Mouse (Mus musculus): ENCODE measurements around the gene 4932438H23Rik. TPM values are rescaled to one million over a fixed set of nuclear protein-coding genes. Genes with fewer than 3 reads are reported as not detected.

The 4932438H23Rik gene
- 1 to 10 TPM; 1.2 to 1.4 TPM for total RNA-seq (2021)

DNA sequence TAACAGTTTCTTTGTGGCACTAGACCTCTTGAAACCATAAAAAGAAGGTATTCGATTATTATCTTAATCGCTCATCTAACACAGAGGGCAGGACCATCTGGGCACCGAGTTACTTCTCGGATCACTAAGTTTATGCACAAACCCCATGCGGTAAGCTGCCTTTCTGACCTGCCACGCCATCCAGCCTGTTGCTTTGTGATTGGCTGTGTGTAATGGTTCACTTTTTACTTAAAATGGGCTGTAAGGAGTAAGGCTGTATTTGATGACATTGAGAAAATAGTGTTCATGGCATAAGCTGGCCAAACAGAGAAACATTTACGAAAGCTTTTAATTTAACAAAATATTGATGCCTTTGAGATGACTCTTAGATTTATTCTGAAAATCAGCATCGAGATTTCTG is at the start of gene 4932438H23Rik:
4932438H23Rik (minus strand) TSS at position 101 of the 400 bp plus-strand sequence.
- no peak for DNase-seq

DNA sequence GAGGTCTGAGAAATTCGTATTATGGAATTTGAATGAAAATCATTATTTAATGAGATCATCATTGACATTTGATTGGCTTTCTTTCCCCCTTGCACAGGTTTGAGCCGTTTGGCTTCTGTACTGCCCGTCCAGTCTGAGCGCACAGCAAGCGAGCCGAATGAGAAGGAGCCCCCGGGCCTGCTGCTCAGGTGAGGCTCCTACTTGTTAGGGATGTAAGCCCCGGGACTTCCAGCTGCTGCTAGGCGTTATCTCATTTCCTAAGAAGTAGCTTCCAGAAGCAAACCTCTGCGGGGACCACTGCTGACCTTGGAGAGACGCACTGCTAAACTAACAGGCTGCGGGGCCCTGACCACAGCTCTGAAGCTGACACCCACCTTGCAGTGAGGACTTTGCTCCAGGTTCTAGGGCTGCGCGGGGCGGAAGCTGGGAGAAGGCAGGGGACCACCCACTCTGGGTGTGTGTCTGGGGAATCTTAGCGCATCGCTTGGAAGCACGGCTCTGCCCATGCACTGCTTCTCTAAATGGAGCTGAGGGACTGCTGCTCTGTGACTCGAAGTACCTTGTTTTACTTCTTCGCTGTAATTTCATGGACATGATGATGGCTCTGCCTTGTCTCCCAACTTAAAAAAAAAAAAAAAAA is 46.2 kb upstream of the 4932438H23Rik start:
- DNase-seq = no peak

DNA sequence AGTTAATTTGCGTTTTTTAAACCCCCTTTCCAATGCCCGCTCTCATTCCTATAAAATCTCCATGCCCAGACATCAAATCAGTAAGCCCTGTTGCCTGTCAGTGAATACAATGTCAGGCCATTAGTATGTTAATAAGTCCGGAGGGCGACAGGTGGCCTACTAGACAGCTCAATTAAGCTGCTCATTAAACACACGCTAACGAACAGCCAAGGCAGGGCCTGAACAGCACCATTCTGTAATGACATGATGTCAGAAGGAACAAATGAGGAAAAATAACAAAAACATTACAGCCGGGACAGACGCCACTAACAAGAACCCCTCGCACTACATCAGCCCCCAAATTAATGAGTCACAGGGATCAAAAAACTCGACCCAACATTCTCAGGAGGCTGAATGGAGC is 45.5 kb upstream of the 4932438H23Rik start:
- DNase-seq = no peak

- no peak for DNase-seq
Observed at GRCm38 (mm10) chr16:91140056-91140455, 45.1 kb upstream of the 4932438H23Rik start.

- DNase-seq = no peak
Observed at GRCm38 (mm10) chr16:91139481-91139880, 44.6 kb upstream of the 4932438H23Rik start.

DNA sequence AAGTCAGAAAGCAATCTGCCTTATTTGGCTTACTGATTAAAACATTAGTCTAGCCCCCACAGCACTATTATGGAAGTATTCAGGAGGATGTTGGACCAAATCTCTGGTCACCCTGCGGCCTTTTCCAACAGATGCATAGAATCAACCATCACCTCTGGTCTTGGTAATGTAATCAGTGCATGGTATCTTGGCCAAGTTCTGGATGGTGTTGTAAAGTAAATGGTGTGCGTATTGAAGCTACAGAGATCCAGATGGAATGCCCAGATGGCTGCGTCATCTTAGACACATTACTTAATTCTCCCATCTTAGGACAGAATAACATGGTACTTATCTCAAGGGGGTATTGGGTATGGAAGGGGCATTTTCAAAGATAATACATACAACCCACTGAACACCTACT is 43.8 kb upstream of the 4932438H23Rik start:
- DNase-seq = no peak

DNA sequence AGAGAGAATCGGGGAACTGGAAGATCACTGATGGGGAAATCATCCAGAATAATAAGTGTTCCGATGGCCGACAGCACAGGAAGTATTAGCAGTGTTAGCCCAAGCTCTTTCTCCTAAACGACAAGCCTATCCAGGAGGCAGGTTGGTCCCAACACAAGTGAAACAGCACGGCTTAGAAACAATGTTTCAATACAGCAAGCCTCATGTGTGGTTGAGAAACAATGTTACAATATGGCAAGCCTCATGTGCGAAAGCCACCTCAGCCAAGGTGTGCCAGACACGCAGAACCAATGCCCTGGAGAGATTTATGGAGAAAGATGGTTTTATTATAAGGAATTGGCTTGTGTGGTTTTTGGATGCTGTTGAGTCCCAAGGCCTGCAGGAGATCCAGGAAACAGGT is 43.2 kb upstream of the 4932438H23Rik start:
- no peak for DNase-seq

- no peak for DNase-seq
Observed at GRCm38 (mm10) chr16:91136607-91137006, 41.7 kb upstream of the 4932438H23Rik start.

DNA sequence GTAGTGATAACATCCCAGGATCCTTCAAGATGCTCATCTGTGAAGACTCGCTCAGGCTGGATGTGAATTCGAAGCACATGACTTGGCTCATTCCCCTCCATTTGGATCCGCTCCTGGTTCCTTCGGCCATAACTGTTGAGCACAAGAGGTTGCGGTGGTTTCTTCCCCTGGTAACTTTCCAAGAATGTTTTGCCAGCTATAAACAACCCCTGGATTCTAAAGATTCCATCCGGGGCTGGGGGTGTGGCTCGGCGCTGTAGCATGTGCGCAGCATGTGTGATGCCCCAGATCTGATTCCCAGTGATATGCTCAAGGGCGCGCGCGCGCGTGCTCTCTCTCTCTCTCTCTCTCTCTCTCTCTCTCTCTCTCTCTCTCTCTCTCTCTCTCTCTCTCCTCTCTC is 35.0 kb upstream of the 4932438H23Rik start:
- no peak for DNase-seq

DNA sequence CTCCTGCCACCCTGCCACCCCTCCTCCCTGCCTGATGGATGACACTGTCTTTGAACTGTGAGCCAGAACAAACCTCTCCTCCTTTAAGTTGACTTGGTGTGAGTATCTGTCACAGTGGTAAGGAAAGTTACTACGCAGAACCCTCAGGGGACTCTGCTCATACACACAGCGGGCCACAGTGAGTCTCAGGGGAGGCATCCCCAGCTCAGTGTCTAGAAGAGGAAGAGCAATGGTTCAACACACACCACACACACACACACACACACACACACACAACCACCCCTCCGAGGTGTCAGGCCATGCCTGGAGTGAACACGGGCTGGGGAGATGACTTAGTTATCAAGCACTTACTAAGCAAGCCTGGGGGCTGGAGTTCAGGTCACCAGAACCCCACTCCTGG is 33.5 kb upstream of the 4932438H23Rik start:
- no peak for DNase-seq

DNA sequence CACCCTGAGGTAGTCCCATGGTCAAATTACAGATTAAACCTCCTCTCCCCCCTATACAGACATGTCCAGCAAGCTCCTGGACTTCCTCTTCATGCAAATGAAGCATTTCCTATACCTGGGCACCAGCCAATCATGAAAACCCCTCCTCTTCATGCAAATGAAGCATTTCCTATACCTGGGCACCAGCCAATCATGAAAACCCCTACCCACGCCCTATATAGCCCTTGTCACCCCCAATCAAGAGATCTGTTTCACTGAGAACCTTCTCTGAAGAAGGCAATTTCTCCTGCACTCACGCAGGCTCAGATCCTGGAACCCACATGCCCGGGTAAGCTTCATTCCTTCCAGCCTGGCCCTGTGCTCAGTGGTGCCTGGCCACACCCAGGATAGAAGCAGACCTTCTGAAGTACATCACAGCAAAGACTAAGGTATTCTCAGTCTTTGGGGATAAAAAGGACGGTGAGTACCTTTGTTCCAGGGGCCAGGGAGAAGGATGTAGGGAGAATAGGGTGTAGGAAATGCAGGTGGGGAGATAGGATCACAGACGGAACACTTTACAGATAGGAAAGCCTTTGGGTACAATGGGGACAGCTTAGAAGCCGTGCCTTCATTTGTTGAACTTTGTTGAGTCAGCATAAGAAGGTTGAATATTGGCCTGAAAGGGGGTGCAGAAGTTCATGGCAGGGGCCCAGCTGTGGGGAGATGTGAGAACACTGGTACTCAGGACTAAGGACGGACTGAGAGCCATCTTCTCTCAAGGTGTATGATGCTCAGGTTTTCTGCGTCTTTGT is 32.0 kb upstream of the 4932438H23Rik start:
- DNase-seq = no peak

DNA sequence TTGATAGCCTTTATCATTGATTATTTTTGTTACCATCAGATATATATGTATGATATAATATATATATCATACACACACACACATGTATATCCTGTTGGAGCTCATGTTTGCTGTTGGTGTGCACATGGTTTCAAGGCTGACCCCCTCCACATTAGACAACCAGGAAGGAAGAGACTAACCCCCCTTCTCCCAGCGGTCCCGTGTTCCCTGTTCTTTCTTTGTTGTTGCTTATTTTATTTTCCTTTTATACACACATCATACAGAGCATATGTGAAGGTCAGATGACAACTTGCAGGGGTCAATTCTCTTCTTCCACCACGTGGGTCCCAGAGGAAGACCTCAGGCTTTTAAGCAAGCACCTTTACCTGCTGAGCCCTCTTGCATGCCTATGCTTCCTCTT is 29.3 kb upstream of the 4932438H23Rik start:
- no peak for DNase-seq

DNA sequence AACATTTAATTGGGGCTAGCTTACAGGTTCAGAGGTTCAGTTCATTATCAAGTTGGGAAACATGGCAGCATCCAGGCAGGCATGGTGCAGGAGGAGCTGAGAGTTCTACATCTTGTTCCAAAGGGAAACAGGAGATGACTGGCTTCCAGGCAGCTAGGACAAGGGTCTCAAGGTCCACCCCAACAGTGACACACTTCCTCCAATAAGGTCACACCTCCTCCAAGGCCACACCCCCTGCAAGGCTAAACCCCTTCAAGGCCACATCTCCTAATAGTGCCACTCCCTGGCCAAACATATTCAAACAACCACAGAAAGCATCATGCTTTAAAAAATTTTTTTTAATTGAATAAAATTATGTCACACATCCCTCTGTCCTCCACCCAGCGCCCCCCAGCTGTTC is 28.9 kb upstream of the 4932438H23Rik start:
- DNase-seq = no peak

- no peak for DNase-seq
Observed at GRCm38 (mm10) chr16:91119879-91120278, 25.0 kb upstream of the 4932438H23Rik start.

GRCm38 (mm10) chr16:91116696-91117095 is 21.8 kb upstream of the 4932438H23Rik start:
- DNase-seq = no peak

DNA sequence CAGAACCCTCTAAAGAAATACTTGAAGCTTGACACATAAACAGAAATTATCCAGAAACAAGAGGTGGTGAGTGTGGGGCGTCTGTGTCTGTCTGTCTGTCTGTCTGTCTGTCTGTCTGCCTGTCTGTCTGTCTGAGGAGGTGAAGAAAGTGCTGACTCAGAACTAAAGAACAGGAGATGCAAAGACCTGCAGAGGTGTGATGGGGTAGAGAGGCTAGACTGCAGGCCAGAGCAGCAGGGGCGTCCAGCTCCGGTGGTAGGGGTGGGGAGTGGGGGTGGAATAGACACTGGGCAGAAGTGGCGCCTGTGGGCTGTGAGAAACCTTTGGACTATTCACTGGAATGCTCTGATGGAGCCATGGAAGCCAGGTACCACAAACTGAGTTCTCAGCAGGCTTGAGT is 21.1 kb upstream of the 4932438H23Rik start:
- DNase-seq = no peak

GRCm38 (mm10) chr16:91110999-91111535 is 16.1 kb upstream of the 4932438H23Rik start:
- DNase-seq = no peak

GRCm38 (mm10) chr16:91107608-91108007 is 12.7 kb upstream of the 4932438H23Rik start:
- no peak for DNase-seq

DNA sequence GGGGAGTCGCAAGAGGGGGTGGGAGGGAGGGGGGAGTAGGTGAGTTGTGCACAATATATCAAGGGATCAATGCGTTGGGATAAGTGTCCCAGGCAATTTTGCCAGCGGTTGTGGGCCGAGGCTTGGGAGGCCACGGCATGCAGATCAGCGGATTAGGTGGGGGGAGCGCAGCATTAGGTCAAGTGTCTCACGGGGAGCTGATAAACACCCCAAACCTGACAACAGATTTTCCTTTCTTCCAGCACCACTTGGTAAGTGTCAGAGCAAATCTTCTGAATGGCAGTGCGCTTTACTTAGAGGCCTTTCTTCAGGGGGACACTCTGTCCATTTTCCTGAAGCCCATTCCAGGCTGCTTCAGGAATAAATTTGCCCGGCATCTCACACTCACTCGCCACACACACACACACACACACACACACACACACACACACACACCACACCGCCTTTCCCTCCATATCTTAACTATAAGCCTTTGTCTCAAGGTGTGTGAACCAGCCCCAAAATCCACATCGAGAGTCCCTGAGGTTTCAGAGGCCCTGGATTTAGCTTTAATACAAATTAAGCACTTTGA is 10.6 kb upstream of the 4932438H23Rik start:
- no peak for DNase-seq

- DNase-seq = no peak
Observed at GRCm38 (mm10) chr16:91104821-91105480, 10.0 kb upstream of the 4932438H23Rik start.

DNA sequence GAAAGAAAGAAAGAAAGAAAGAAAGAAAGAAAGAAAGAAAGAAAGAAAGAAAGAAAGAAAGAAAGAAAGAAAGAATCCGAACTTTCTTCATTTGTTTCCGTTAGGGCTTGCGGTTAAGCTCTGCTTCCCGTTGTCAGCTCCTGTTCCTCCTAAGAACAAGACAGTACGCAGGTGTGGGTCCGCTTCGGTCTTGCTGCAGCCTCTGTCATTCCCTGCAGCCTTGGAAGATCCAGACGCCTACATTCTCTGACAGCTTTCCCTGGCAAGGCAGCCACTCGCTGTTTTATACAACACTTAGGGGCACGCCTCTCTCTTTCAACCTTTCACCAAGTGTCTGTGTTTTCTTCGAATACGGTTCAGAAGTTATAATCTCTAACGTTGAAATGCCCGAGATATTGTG is 8.5 kb upstream of the 4932438H23Rik start:
- DNase-seq = no peak

GRCm38 (mm10) chr16:91100484-91100883 is 5.6 kb upstream of the 4932438H23Rik start:
- DNase-seq = no peak

All from layer of hippocampus, postnatal 36 days (tissue).